Mouse (Mus musculus): ENCODE results near the gene Parvb.

Gene Parvb

GRCm38 (mm10) chr15:84231721-84232561 lies at the start of gene Parvb:
Parvb (plus strand) TSS chr15:84232043.
- CTCF ChIA-PET, result no interaction called here

GRCm38 (mm10) chr15:84183967-84184366 lies 47.9 kb upstream of the Parvb start:
- CTCF ChIA-PET, result no interaction called here

GRCm38 (mm10) chr15:84186196-84186595 lies 45.6 kb upstream of the Parvb start:
- CTCF ChIA-PET, result no interaction called here

- CTCF ChIA-PET, result interaction anchor here (0.6 kb wide), 1 partner anchor 72 kb away, joined by 3 read pairs; no protein-coding TSS in a partner anchor
Measured at GRCm38 (mm10) chr15:84188887-84189530, 42.8 kb upstream of the Parvb start.

GRCm38 (mm10) chr15:84189881-84190280 lies 42.0 kb upstream of the Parvb start:
- CTCF ChIA-PET, result no interaction called here

GRCm38 (mm10) chr15:84191724-84192057 lies 40.2 kb upstream of the Parvb start:
- CTCF ChIA-PET, result no interaction called here

- CTCF ChIA-PET, result no interaction called here
Measured at GRCm38 (mm10) chr15:84192058-84192791, 39.6 kb upstream of the Parvb start, which contains the start of gene Samm50. Samm50 (plus strand) TSS chr15:84192241.

- CTCF ChIA-PET, result no interaction called here
Measured at GRCm38 (mm10) chr15:84196486-84197165, 35.2 kb upstream of the Parvb start.

GRCm38 (mm10) chr15:84207327-84207726 lies 24.5 kb upstream of the Parvb start:
- CTCF ChIA-PET, result no interaction called here

- CTCF ChIA-PET, result interaction anchor here (1.4 kb wide), 1 partner anchor 51 kb away, joined by 4 read pairs; no protein-coding TSS in a partner anchor
Measured at GRCm38 (mm10) chr15:84209517-84210412, 22.1 kb upstream of the Parvb start.

- CTCF ChIA-PET, result interaction anchor here (1.4 kb wide), 1 partner anchor 50 kb away, joined by 4 read pairs; no protein-coding TSS in a partner anchor
Measured at GRCm38 (mm10) chr15:84210461-84210860, 21.4 kb upstream of the Parvb start.

GRCm38 (mm10) chr15:84210941-84211340 lies 20.9 kb upstream of the Parvb start:
- CTCF ChIA-PET, result interaction anchor here (0.6 to 1.4 kb wide), 2 partner anchors 50 to 1717 kb away, joined by 3 to 4 read pairs; no protein-coding TSS in a partner anchor

GRCm38 (mm10) chr15:84211564-84211963 lies 20.3 kb upstream of the Parvb start:
- CTCF ChIA-PET, result interaction anchor here (0.6 to 1.1 kb wide), 5 partner anchors 15 to 1717 kb away, joined by 3 to 6 read pairs (median 4); no protein-coding TSS in a partner anchor

GRCm38 (mm10) chr15:84212031-84212755 lies 19.6 kb upstream of the Parvb start:
- CTCF ChIA-PET, result interaction anchor here (0.6 to 1.1 kb wide), 5 partner anchors 14 to 414 kb away, joined by 3 to 6 read pairs (median 4); no protein-coding TSS in a partner anchor

- CTCF ChIA-PET, result interaction anchor here (0.6 to 0.8 kb wide), 2 partner anchors 22 to 413 kb away, joined by 4 to 6 read pairs; no protein-coding TSS in a partner anchor
Measured at GRCm38 (mm10) chr15:84212756-84213105, 19.1 kb upstream of the Parvb start.

GRCm38 (mm10) chr15:84213162-84213739 lies 18.6 kb upstream of the Parvb start:
- CTCF ChIA-PET, result interaction anchor here (0.6 to 0.8 kb wide), 2 partner anchors 22 to 413 kb away, joined by 4 to 6 read pairs; no protein-coding TSS in a partner anchor

- CTCF ChIA-PET, result no interaction called here
Measured at GRCm38 (mm10) chr15:84214476-84214875, 17.4 kb upstream of the Parvb start.

- CTCF ChIA-PET, result no interaction called here
Measured at GRCm38 (mm10) chr15:84215273-84215672, 16.6 kb upstream of the Parvb start.

- CTCF ChIA-PET, result interaction anchor here (0.6 kb wide), 2 partner anchors 234 to 371 kb away, joined by 6 to 17 read pairs; no protein-coding TSS in a partner anchor
Measured at GRCm38 (mm10) chr15:84216026-84216425, 15.8 kb upstream of the Parvb start.

Data from spleen, embryonic (tissue).